Mouse (Mus musculus): ENCODE results near the gene Pnliprp2. TPM values are rescaled to one million over a fixed set of nuclear protein-coding genes. Genes with fewer than 3 reads are reported as not detected.

Pnliprp2 gene
- polyA plus RNA-seq, 1 experiment from 2014 or later: not detected

Other genes with a start within 250 kb of the Pnliprp2 start
- not detected in 2 replicates for gene Ccdc172, start 247.7 kb upstream of the Pnliprp2 start, polyA plus RNA-seq (2014; fragmentation: Nextera tagmentation; extraction: Ambion mirVana)
- gene Pnlip, start 107.2 kb upstream of the Pnliprp2 start, polyA plus RNA-seq (2014; fragmentation: Nextera tagmentation; extraction: Ambion mirVana): 1.7 and 2.0 TPM in 2 replicates
- gene Pnliprp1, start 30.8 kb upstream of the Pnliprp2 start, polyA plus RNA-seq (2014; fragmentation: Nextera tagmentation; extraction: Ambion mirVana): 0.49 TPM in 1 of 2 replicates, not detected in the other
- gene 1700019N19Rik, start 34.7 kb downstream of the Pnliprp2 start, polyA plus RNA-seq (2014; fragmentation: Nextera tagmentation; extraction: Ambion mirVana): not detected in 2 replicates
- 0.93 and 1.2 TPM in 2 replicates for gene Eno4, start 183.7 kb downstream of the Pnliprp2 start, polyA plus RNA-seq (2014; fragmentation: Nextera tagmentation; extraction: Ambion mirVana)
- 45.3 and 53.9 TPM in 2 replicates for gene Hspa12a, start 183.9 kb downstream of the Pnliprp2 start, polyA plus RNA-seq (2014; fragmentation: Nextera tagmentation; extraction: Ambion mirVana)